Mouse (Mus musculus) G1E (cell line): Measurements from ENCODE around the gene Pdia3.

Experiments used
- CTCF ChIP-seq: IDR thresholded peaks from 2 replicates; pipeline ENCODE4 v1.5.1; 2012; ENCODE audit warnings: low read depth, low read length, inconsistent platforms, mixed read lengths
- GATA1 ChIP-seq: IDR thresholded peaks from 2 replicates; pipeline ENCODE4 v1.6.1; 2012; ENCODE audit warnings: borderline replicate concordance, low read length, inconsistent platforms, mixed read lengths
- GATA2 ChIP-seq: IDR thresholded peaks from 2 replicates; pipeline ENCODE4 v1.6.1; 2012; ENCODE audit warnings: low read depth, low read length, inconsistent platforms, borderline replicate concordance
- TAL1 ChIP-seq: conservative IDR thresholded peaks from 2 replicates; pipeline ENCODE4 v1.6.1; 2012; ENCODE audit warnings: low read depth, low read length, inconsistent platforms, mixed read lengths

- TF ChIP-seq TAL1 (no peak), CTCF (no peak), GATA1 (no peak), GATA2 (no peak)
Observed at GRCm38 (mm10) chr2:121403296-121403695, 10.3 kb upstream of the Pdia3 start.
